Mouse (Mus musculus) myocyte (in vitro differentiated cells): ENCODE data around the gene Tm9sf3. TPM values are rescaled to one million over a fixed set of nuclear protein-coding genes. Genes with fewer than 3 reads are reported as not detected.

ENCODE experiments used
- H3K27me3 ChIP-seq: one replicate; pipeline ENCODE4 v1.6.1; 2011; ENCODE audit not compliant: control insufficient read depth, insufficient read depth, insufficient read length
- H3K36me3 ChIP-seq: one replicate; pipeline ENCODE4 v1.6.1; 2011; ENCODE audit not compliant: control insufficient read depth, insufficient read depth
- H3K4me2 ChIP-seq: one replicate; pipeline ENCODE4 v1.6.1; 2011; ENCODE audit warnings: low read depth, control low read depth
- H3K4me3 ChIP-seq: one replicate; pipeline ENCODE4 v1.5.1; 2011; ENCODE audit warnings: mild to moderate bottlenecking, control low read depth, moderate library complexity
- H3K79me2 ChIP-seq: one replicate; pipeline ENCODE4 v1.6.1; 2011; ENCODE audit not compliant: control insufficient read depth, insufficient read depth
- H3ac ChIP-seq: one replicate; pipeline ENCODE4 v1.6.1; 2011; ENCODE audit not compliant: control insufficient read depth, insufficient read length
- CEBPB ChIP-seq: IDR thresholded peaks from 2 replicates; pipeline ENCODE4 v1.6.1; 2011; ENCODE audit warnings: mild to moderate bottlenecking, moderate library complexity; ENCODE audit not compliant: poor library complexity, insufficient read depth, severe bottlenecking
- E2F4 ChIP-seq: IDR thresholded peaks from one replicate; pipeline ENCODE4 v1.6.1; 2011; ENCODE audit warnings: mild to moderate bottlenecking, control low read depth, moderate library complexity; ENCODE audit not compliant: insufficient read depth
- MAX ChIP-seq: IDR thresholded peaks from one replicate; pipeline ENCODE4 v1.6.1; 2011; ENCODE audit warnings: low read depth, mild to moderate bottlenecking, control low read depth
- MYOG ChIP-seq, 3 experiments: IDR thresholded peaks; one replicate each; pipeline ENCODE4 v1.6.1; 2011; ENCODE audit warnings: control low read depth in 2 of 3, low read depth in 2 of 3, mild to moderate bottlenecking in 2 of 3; ENCODE audit not compliant: insufficient read length in 2 of 3, control insufficient read depth in 1 of 3, insufficient read depth in 1 of 3
- POLR2A ChIP-seq: IDR thresholded peaks from one replicate; pipeline ENCODE4 v1.6.1; 2011; ENCODE audit warnings: low read depth, mild to moderate bottlenecking, control low read depth, moderate library complexity; ENCODE audit not compliant: insufficient read length
- POLR2AphosphoS2 ChIP-seq: IDR thresholded peaks from one replicate; pipeline ENCODE4 v1.6.1; 2011; ENCODE audit warnings: low read depth, control low read depth; ENCODE audit not compliant: insufficient read length
- REST ChIP-seq: IDR thresholded peaks from one replicate; pipeline ENCODE4 v1.6.1; 2011; ENCODE audit warnings: mild to moderate bottlenecking, control low read depth, moderate library complexity; ENCODE audit not compliant: insufficient read depth, insufficient read length
- TCF12 ChIP-seq: IDR thresholded peaks from one replicate; pipeline ENCODE4 v1.6.1; 2011; ENCODE audit warnings: mild to moderate bottlenecking, control low read depth; ENCODE audit not compliant: poor library complexity, insufficient read depth, severe bottlenecking
- TCF3 ChIP-seq: IDR thresholded peaks from one replicate; pipeline ENCODE4 v1.6.1; 2011; ENCODE audit warnings: low read depth, control low read depth; ENCODE audit not compliant: insufficient read length
- USF1 ChIP-seq: IDR thresholded peaks from one replicate; pipeline ENCODE4 v1.6.1; 2011; ENCODE audit warnings: low read depth, mild to moderate bottlenecking, control low read depth, moderate library complexity
- polyA plus RNA-seq: library from polyadenylated mRNA; unstranded; fragments of >200 nt; fragmentation: generic; extraction: Trizol; gene quantifications from one replicate; pipeline ENCODE4 v1.2.1, GENCODE M21; 2012; ENCODE audit warnings: missing spikeins

Tm9sf3 gene
- polyA plus RNA-seq, 1 experiment: 45.5 TPM

DNA sequence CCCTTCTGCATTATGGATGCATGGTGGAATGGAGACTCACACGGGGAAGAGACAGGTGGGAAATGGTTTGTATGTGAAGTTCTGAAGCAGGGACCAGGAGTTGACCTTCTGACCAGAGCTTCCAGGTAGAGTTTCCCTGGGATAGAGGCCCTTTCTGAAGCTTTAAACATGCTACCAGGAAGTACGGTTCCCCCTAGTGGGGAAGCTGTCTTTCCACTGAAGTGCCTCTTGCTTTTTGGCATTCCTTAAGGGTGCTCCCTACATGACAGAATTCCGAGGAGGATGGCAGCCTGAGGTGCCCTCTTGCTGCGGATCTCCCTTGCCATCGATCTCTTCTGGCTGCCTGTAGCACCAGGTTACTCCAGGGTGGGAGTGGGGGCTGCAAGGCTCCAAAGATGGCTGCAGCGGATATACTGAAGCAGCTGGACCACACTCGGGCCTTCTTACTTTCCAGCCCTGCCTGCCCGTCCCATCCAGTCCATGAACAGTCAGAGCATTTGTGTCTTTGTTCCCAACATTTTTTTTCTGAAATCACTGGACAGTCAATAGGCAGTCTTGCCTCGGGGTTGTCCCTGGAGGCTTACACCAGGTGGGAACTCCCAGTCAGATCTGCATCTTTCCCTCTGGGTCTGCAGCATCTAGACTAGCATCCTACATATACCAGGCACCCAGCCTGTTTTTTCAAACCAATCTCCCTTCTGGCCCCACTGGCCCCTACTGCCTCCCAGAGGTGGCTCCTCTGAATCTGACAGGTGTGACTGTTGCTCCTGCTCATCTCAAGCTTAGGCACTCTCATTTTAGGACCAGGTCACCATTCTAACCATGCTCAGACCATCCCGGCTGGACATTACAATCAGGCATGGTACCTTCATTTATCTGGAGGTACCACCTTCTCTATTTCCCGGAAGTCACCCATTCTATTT, 59.4 kb downstream of the Tm9sf3 start:
- H3K27me3 ChIP-seq: peaks cover 27% of the 10 kb centered on the region
- no peak for TF ChIP-seq TCF3
- TF ChIP-seq REST: no peak
- no peak overlapping the region for H3ac ChIP-seq
- no peaks in the 10 kb centered on the region for H3K36me3 ChIP-seq
- H3K4me3 ChIP-seq: no peak overlapping the region
- no peak overlapping the region for H3K4me2 ChIP-seq
- H3K79me2 ChIP-seq: no peaks in the 10 kb centered on the region

DNA sequence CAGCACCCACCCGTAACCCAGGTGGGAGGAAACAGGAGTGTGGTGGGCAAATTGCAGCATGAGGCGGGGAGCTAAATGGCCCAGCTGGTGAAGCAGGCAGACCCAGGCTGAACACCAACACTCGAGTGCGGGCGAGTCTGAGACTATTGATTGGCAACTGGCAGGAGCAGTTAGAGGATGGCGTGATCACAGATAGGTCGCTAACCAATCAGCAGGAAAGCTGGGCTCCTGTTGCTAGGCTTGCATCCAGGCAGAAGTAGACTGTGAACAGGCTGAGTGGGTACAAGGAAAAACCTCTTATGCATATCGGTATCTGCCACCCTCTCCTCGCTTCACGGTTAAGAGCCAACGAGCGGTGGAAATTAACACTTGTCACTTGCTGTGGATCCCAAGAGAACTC, 66.2 kb downstream of the Tm9sf3 start:
- Histone ChIP-seq H3K4me2 (no peak overlapping the region), H3K27me3 (peaks cover 56% of the 10 kb centered on the region), H3K79me2 (no peaks in the 10 kb centered on the region), H3ac (no peak overlapping the region), H3K36me3 (no peaks in the 10 kb centered on the region), H3K4me3 (no peak overlapping the region)
- TF ChIP-seq REST (no peak), E2F4 (no peak), TCF3 (no peak), POLR2AphosphoS2 (no peak), MYOG (IDR thresholded peaks at IDR 0.05; ENCODE audit: control insufficient read depth in 1 of 3, insufficient read depth in 1 of 3, insufficient read length in 2 of 3, low read depth in 2 of 3) (no peak)

DNA sequence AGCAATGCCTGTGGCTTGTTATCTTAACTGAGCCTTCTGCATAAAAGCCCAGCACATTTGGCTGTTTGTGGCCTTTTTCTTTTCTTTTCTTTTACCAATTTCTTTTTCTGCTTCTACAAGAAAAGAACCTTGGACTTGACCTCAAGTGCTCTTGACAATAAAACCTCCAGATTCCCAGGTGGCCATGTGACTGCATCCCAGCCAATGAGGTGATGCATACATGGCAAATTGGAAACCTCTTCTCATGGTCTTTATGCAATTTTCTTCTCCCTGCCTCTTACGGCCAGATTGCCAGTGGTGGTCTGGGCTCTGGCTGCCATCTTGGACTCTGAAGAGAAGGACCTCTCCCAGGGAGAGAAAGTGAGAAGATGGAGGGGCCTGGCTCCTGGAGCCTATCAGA, 70.4 kb downstream of the Tm9sf3 start:
- TF ChIP-seq USF1: peak; percentile 62
- no peak for TF ChIP-seq TCF3
- Histone ChIP-seq H3ac (no peak overlapping the region), H3K36me3 (no peaks in the 10 kb centered on the region), H3K4me2 (no peak overlapping the region), H3K27me3 (peaks cover 51% of the 10 kb centered on the region), H3K4me3 (no peak overlapping the region), H3K79me2 (no peaks in the 10 kb centered on the region)

DNA sequence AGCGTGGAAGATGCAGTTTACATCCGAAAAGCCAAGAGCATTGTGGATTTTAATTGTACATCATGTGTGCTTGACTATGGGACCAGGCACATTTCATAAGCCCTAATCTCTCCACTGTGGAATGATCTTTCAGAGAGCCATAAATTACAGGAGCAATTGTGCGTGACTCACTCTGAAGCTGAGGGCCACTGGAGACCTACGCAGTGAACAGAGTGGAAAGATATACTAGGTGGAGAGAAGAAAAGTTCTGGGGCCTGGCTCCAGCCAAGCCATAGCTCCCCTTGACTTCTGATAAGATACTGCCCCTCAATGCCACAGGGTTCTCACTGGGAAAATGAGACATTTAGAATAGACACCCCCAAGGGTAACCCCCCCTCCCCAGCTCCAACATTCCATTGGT, 70.8 kb downstream of the Tm9sf3 start:
- Histone ChIP-seq H3K4me2 (no peak overlapping the region), H3ac (no peak overlapping the region), H3K4me3 (no peak overlapping the region), H3K36me3 (no peaks in the 10 kb centered on the region), H3K27me3 (peaks cover 49% of the 10 kb centered on the region), H3K79me2 (no peaks in the 10 kb centered on the region)
- TF ChIP-seq MAX (no peak), POLR2A (no peak), POLR2AphosphoS2 (no peak), USF1 (no peak), TCF3 (no peak), TCF12 (no peak), CEBPB (no peak), REST (no peak), E2F4 (no peak)

DNA sequence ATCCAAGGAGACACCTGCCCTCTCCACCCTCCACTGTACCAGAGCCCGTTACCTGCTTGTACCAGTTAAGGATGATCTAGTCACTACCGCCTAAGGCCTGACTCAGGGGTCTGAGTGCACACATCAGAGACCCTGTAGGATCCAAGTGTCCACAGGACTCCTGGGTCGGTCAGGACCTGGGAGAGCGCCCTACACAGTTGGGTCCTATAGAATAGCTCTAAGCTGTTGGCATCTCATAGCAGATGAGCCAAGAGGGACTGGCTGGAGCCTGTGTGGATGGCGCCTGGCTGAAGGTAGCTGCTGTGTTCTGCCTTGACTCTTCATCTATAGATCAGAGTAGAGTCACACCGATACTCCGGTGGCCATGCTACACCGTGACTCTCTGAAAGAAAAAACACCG, 72.1 kb downstream of the Tm9sf3 start:
- Histone ChIP-seq H3K4me3 (no peak overlapping the region), H3K4me2 (no peak overlapping the region), H3K27me3 (peaks cover 40% of the 10 kb centered on the region), H3K79me2 (no peaks in the 10 kb centered on the region), H3K36me3 (no peaks in the 10 kb centered on the region), H3ac (no peak overlapping the region)
- TF ChIP-seq MYOG (IDR thresholded peaks at IDR 0.05; ENCODE audit: control insufficient read depth in 1 of 3, insufficient read depth in 1 of 3, insufficient read length in 2 of 3, low read depth in 2 of 3): no peak
- TF ChIP-seq E2F4: no peak
- TF ChIP-seq REST: peak; percentile 72

- Histone ChIP-seq H3K4me3 (no peak overlapping the region), H3K27me3 (peaks cover 32% of the 10 kb centered on the region), H3ac (no peak overlapping the region), H3K36me3 (no peaks in the 10 kb centered on the region), H3K79me2 (no peaks in the 10 kb centered on the region), H3K4me2 (no peak overlapping the region)
- no peak for TF ChIP-seq POLR2AphosphoS2
Measured at GRCm38 (mm10) chr19:41190876-41191434, 72.8 kb downstream of the Tm9sf3 start.
